22 mouse cellular contexts compared by ENCODE assay signal in the genomic region with DNA sequence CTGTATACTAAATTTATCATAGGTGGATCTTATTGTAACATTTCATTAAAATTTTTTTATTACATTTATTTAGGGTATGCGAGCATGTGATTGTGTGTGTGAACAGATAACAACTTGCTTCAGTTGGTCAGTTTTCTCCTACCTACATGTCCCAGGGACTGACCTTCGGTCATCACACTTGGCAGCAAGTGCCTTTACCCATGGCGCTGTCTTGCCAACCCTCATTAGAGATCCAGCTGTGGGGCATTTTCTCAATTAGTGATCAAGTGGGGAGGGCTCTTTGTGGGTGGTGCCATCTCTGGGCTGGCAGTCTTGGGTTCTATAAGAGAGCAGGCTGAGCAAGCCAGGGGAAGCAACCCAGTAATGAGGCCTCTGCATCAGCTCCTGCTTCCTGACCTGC. TPM values are rescaled to one million over a fixed set of nuclear protein-coding genes. Genes with fewer than 3 reads are reported as not detected.
"Had no signal": no experiment of that assay in that cellular context is flagged by ENCODE, and none has a peak within 500 bp of the region (broad histone marks: within the 10 kb centered on the region; RNA-seq: fewer than 3 reads in every experiment).

No protein-coding gene starts in this region.

- H3K27ac ChIP-seq: intestine, embryonic 15.5 days; kidney, postnatal 0 days; layer of hippocampus, adult 2 months; limb, embryonic 10.5 days; limb, embryonic 13.5 days; liver, embryonic 12.5 days; liver, embryonic 15.5 days; lung, embryonic 15.5 days; midbrain, embryonic 10.5 days; midbrain, embryonic 13.5 days; neural tube, embryonic 13.5 days; stomach, postnatal 0 days had no signal

- H3K36me3 ChIP-seq: intestine, embryonic 15.5 days; limb, embryonic 10.5 days; limb, embryonic 13.5 days; liver, embryonic 12.5 days; liver, embryonic 15.5 days; lung, embryonic 15.5 days; midbrain, embryonic 10.5 days; midbrain, embryonic 13.5 days; neural tube, embryonic 13.5 days had no signal

- H3K4me3 ChIP-seq: intestine, embryonic 15.5 days; layer of hippocampus, adult 2 months; limb, embryonic 10.5 days; limb, embryonic 13.5 days; liver, embryonic 12.5 days; liver, embryonic 15.5 days; lung, embryonic 15.5 days; megakaryocyte, embryonic 14.5 days; midbrain, embryonic 10.5 days; midbrain, embryonic 13.5 days; myocyte; neural tube, embryonic 13.5 days had no signal

- H3K4me1 ChIP-seq: intestine, embryonic 15.5 days; limb, embryonic 10.5 days; limb, embryonic 13.5 days; liver, embryonic 12.5 days; liver, embryonic 15.5 days; lung, embryonic 15.5 days; megakaryocyte, embryonic 14.5 days; midbrain, embryonic 10.5 days; midbrain, embryonic 13.5 days; neural tube, embryonic 13.5 days had no signal

- DNase-seq: layer of hippocampus, adult 9-11 months; liver; lung, adult 18-20 months; lung, postnatal 10 days; lung, postnatal 36 days; retina, postnatal 1 day; right cerebral cortex, postnatal 25 days; thymus, postnatal 36 days had no signal

- H3K27me3 ChIP-seq: intestine, embryonic 15.5 days; limb, embryonic 13.5 days; liver, embryonic 12.5 days; liver, embryonic 15.5 days; lung, embryonic 15.5 days; megakaryocyte, embryonic 14.5 days; midbrain, embryonic 13.5 days; neural tube, embryonic 13.5 days had no signal

RNA-seq across cellular contexts. Expression of a gene that starts 13.9 kb away (rescaled TPM):
- polyA plus RNA-seq: limb, embryonic 10.5 days; limb, embryonic 13.5 days; midbrain, embryonic 10.5 days; midbrain, embryonic 13.5 days; myocyte; neural tube, embryonic 13.5 days had no signal

RNA-seq across cellular contexts. Expression of a gene that starts 32.7 kb away (rescaled TPM):
- polyA plus RNA-seq: myocyte had no signal
